Mouse (Mus musculus) stomach, postnatal 0 days (tissue): ENCODE measurements around the gene 3110009E18Rik.

Experiments
- CTCF ChIP-seq: IDR thresholded peaks from 2 replicates; pipeline ENCODE4 v1.5.1; 2016; ENCODE audit warnings: antibody characterized with exemption, low read depth, mild to moderate bottlenecking, moderate library complexity
- EP300 ChIP-seq: optimal IDR thresholded peaks from 2 replicates; pipeline ENCODE3; 2016; ENCODE audit warnings: antibody characterized with exemption

- TF ChIP-seq CTCF (no peak), EP300 (no peak)
Observed at GRCm38 (mm10) chr1:120080632-120081031, 40.4 kb upstream of the 3110009E18Rik start.
